Mouse (Mus musculus) ES-E14 (cell line): ENCODE results near the gene Foxn3.

Experiments used
- CHD2 ChIP-seq: IDR thresholded peaks from 2 replicates; pipeline ENCODE4 v1.6.1; 2014; ENCODE audit warnings: mild to moderate bottlenecking, low read depth, low read length, inconsistent platforms
- ZC3H11A ChIP-seq: IDR thresholded peaks from 2 replicates; pipeline ENCODE4 v1.6.1; 2012; ENCODE audit warnings: low read depth, mild to moderate bottlenecking, inconsistent platforms, low read length, borderline replicate concordance
- ZNF384 ChIP-seq: IDR thresholded peaks from 2 replicates; pipeline ENCODE4 v1.6.1; 2012; ENCODE audit warnings: low read depth, low read length, inconsistent platforms

DNA sequence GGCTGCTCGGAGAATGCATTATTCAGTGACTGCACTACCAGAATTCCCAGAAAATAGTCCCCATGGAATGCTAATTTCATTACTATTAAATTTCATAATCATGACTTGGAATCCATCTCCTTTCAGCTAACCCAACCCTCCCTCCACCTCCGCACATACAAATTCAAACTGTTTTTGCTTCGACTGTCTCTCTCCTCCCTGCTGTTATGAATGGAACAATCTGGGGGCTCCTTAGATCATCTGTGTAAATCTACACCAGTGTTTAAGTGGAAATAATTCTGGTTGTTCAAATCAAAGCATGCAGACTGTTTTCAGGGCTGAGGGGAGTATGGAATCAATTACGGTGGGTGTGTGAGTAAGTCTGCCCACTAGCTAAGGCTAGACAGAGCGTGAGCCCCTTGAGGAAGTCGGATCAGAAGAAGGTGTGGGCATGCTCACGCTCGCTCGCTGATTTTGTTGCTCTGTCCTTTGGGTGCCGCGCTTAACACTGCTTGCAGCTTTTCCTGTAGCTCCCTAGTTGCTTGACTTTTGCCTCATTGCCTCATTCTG lies 254.8 kb downstream of the Foxn3 start:
- no peak for TF ChIP-seq ZC3H11A
- no peak for TF ChIP-seq CHD2
- no peak for TF ChIP-seq ZNF384
